Mouse (Mus musculus): ENCODE data around the gene Snupn. TPM values are rescaled to one million over a fixed set of nuclear protein-coding genes. Genes with fewer than 3 reads are reported as not detected.
"Not testable (repeated sequence)": the region's sequence is repeated elsewhere in the genome, so short reads cannot be mapped to it uniquely, and the experiment has no call there.

Gene Snupn
- polyA plus RNA-seq, 1 experiment from 2014 or later, result 27.4 TPM

DNA sequence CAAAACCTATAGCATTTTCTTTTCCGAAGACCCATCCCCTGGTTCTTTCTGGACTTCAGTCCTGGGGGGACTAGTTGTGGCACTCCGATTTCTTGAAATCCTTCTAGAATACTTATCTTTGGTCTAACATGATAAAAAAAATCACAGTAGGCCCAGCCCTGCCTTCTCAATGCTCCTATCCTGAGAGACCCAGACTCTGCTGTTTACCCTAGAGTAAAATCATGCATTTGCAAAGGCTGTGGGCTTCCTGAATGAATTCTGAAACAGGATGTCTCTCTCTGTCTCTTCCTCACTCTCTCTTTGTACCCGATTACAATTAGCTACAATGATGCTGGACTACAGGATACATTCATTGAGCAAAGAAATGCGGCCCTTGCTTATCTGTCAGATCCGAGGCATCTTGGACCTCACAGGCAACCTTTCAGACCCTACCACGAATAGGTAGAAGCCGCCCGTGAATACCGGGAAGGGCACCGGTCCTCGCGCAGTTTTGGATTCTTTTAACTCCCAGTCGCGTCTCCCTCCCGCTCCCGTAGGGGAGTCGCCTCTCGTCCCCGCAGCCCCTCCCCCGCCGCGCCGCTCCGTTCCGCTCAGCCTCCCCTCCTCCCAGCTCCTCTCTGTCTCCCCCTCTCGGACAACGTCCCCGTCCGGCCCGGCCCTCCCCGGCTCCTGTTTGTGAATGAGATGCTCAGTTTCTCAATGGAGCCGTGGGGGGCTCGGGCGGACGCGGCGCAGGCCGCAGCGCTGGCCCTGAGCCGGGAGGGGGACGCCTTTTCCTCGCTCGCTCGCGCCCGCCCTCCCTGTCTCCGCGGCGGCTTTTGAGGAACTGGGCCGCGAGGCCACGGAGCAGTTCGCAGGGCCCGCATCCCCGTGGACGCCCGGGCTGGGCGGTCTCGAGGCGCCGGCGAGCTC, 43.9 kb downstream of the Snupn start, which contains the start of gene Ptpn9:
TSS of gene Ptpn9 (plus strand) at position 638 of the 912 bp plus-strand sequence.
- H3K36me3 ChIP-seq, result 0 out of 2 replicates have a peak, but pooled peaks cover 2% of the 10 kb centered on the region
- peak; percentile 95 for DNase-seq (ENCODE audit: low spot score)
- H3K27me3 ChIP-seq (ENCODE audit: insufficient read depth, poor library complexity, severe bottlenecking), result no peaks in the 10 kb centered on the region
- peak within 1 kb of the TSS; percentile 95 for H3K4me3 ChIP-seq
- H3K9me3 ChIP-seq, result no peaks in the 10 kb centered on the region
- peak within 1 kb of the TSS; percentile 99 for H3K27ac ChIP-seq
- WGBS, result 3% methylated on average over 61 of the region's 62 CpGs
- H3K4me1 ChIP-seq, result 0 out of 2 replicates have a peak, but pooled peaks cover 14% of the 10 kb centered on the region

DNA sequence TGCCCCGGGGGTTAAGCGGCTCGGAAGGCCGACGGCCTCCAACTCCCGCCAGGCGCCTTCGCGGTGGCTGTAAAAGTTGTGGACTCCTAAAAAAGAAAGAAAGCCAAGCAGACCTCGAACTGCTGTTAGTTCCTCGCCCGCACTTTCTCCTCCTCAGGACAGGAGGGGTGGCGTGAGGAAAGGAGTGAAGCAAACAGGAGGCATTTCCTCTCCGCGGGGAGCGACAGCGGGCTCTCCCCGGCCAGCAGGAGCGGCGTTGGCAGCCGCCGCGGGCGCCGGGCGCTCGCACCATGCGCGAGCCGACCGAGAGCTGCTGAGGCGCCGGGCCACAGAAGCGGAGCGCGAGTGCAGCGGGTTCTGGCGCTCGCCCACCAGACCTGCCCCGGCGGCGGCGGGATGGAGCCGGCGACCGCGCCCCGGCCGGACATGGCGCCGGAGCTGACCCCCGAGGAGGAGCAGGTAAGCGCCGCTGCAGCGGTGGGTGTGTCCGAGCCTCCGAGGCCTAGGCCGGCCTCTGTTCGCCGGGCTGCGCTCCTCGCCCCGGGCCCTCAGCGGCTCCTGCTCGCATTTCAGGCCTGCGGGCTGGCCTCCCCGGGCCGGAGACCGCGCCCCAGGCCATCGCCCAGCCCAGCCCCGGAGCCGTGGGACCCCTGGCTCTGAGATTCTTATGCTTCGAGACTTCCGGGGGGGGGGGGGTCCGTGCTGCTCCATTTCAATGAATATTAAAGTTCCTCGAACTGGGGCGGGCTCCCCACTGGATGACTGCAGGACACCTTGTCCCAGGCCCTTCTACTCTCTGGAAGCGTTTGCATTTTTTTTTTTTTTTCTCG, 44.7 kb downstream of the Snupn start:
- H3K27ac ChIP-seq, result peak overlapping the region; percentile 99
- no peaks in the 10 kb centered on the region for H3K9me3 ChIP-seq
- peak overlapping the region; percentile 95 for H3K4me3 ChIP-seq
- 0 out of 2 replicates have a peak, but pooled peaks cover 14% of the 10 kb centered on the region for H3K4me1 ChIP-seq
- H3K36me3 ChIP-seq, result 0 out of 2 replicates have a peak, but pooled peaks cover 2% of the 10 kb centered on the region
- under 1% methylated on average over 80 of the region's 80 CpGs for WGBS
- no peaks in the 10 kb centered on the region for H3K27me3 ChIP-seq (ENCODE audit: insufficient read depth, poor library complexity, severe bottlenecking)
- peak; percentile 87 for DNase-seq (ENCODE audit: low spot score)

GRCm38 (mm10) chr9:56996028-56996346, 45.3 kb downstream of the Snupn start:
- Histone ChIP-seq H3K9me3 (no peaks in the 10 kb centered on the region), H3K4me1 (0 out of 2 replicates have a peak, but pooled peaks cover 14% of the 10 kb centered on the region), H3K27ac (peak overlapping the region; percentile 99), H3K27me3 (ENCODE audit: insufficient read depth, poor library complexity, severe bottlenecking) (no peaks in the 10 kb centered on the region), H3K4me3 (peak overlapping the region; percentile 95), H3K36me3 (0 out of 2 replicates have a peak, but pooled peaks cover 2% of the 10 kb centered on the region)
- WGBS, result under 1% methylated on average over 5 of the region's 5 CpGs
- peak; percentile 78 for DNase-seq (ENCODE audit: low spot score)

DNA sequence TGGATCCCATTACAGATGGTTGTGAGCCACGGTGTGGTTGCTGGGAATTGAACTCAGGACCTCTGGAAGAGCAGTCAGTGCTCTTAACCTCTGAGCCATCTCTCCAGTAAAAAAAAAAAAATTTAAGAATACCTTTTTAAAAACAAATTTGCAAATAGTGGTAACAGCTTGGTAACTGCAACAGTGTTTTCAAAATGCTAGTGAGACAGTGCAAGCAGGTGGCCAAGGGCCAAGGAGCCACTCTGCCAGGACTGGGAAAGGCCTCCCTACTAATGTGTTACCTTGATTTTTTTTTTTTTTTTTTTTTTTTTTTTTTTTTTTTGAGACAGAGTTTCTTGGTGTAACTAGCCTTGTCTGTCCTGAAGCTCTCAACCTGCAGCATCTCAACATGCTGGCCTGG, 46.5 kb downstream of the Snupn start:
- H3K27me3 ChIP-seq (ENCODE audit: insufficient read depth, poor library complexity, severe bottlenecking); H3K27ac ChIP-seq; H3K9me3 ChIP-seq; DNase-seq (ENCODE audit: low spot score); H3K4me3 ChIP-seq; H3K36me3 ChIP-seq: not testable (repeated sequence)
- WGBS, result 88% methylated on average over 1 of the region's 1 CpGs
- 0 out of 2 replicates have a peak, but pooled peaks cover 14% of the 10 kb centered on the region for H3K4me1 ChIP-seq

DNA sequence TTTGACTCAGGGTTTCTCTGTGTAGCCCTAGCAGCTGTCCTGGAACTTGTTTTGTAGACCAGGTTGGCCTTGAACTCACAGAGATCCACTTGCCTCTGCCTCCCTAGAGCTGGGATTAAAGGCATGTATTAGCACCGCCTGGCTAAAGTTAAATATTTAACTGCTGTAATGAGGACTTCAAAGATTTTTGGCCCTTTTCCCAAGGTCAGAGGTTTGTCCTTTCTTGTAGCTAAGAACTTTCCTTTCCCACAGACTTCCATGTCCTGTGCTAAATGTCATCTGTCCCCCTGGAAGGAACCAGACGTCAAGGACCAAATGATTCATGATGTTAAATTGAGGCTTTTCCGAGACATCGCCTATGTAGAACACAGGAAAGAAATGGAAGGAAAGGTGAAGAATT, 52.3 kb downstream of the Snupn start:
- peaks cover 24% of the 10 kb centered on the region for H3K36me3 ChIP-seq
- no peaks in the 10 kb centered on the region for H3K9me3 ChIP-seq
- H3K4me1 ChIP-seq, result no peaks in the 10 kb centered on the region
- DNase-seq (ENCODE audit: low spot score), result no peak
- H3K27ac ChIP-seq, result no peak overlapping the region
- 72% methylated on average over 4 of the region's 4 CpGs for WGBS
- no peaks in the 10 kb centered on the region for H3K27me3 ChIP-seq (ENCODE audit: insufficient read depth, poor library complexity, severe bottlenecking)
- H3K4me3 ChIP-seq, result no peak overlapping the region

- Histone ChIP-seq H3K36me3 (peaks cover 37% of the 10 kb centered on the region), H3K9me3 (no peaks in the 10 kb centered on the region), H3K4me3 (no peak overlapping the region), H3K27me3 (ENCODE audit: insufficient read depth, poor library complexity, severe bottlenecking) (no peaks in the 10 kb centered on the region), H3K4me1 (no peaks in the 10 kb centered on the region), H3K27ac (no peak overlapping the region)
- 62% methylated on average over 1 of the region's 1 CpGs for WGBS
- DNase-seq (ENCODE audit: low spot score), result no peak
Observed at GRCm38 (mm10) chr9:57012393-57012792, 61.7 kb downstream of the Snupn start.

DNA sequence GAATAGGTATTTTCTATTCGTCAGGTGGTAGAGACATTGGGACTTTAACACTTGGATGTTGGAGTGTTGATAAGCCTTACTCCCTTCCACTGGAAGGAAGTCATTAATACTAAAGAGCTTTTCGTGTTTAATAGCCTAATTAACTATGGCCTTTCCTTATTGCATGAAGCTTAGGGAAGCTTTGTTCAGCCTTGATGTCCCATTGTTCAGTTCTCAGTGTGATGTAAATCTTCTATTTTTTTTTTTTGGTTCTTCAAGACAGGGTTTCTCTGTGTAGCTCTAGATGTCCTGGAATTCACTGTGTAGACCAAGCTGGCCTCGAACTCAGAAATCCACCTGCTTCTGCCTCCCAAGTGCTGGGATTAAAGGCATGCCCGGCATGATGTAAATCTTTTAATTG, 62.2 kb downstream of the Snupn start:
- peaks cover 32% of the 10 kb centered on the region for H3K36me3 ChIP-seq
- no peaks in the 10 kb centered on the region for H3K4me1 ChIP-seq
- WGBS, result 89% methylated on average over 4 of the region's 4 CpGs
- H3K27ac ChIP-seq, result no peak overlapping the region
- no peaks in the 10 kb centered on the region for H3K27me3 ChIP-seq (ENCODE audit: insufficient read depth, poor library complexity, severe bottlenecking)
- no peaks in the 10 kb centered on the region for H3K9me3 ChIP-seq
- no peak overlapping the region for H3K4me3 ChIP-seq
- no peak for DNase-seq (ENCODE audit: low spot score)

GRCm38 (mm10) chr9:57013756-57014155, 63.1 kb downstream of the Snupn start:
- WGBS, result 92% methylated on average over 1 of the region's 1 CpGs
- H3K36me3 ChIP-seq, result peaks cover 28% of the 10 kb centered on the region; the same call in 1 of the 2 replicates
- H3K9me3 ChIP-seq, result no peaks in the 10 kb centered on the region
- no peaks in the 10 kb centered on the region for H3K4me1 ChIP-seq
- DNase-seq (ENCODE audit: low spot score), result no peak
- H3K4me3 ChIP-seq, result no peak overlapping the region
- H3K27ac ChIP-seq, result no peak overlapping the region
- H3K27me3 ChIP-seq (ENCODE audit: insufficient read depth, poor library complexity, severe bottlenecking), result no peaks in the 10 kb centered on the region

DNA sequence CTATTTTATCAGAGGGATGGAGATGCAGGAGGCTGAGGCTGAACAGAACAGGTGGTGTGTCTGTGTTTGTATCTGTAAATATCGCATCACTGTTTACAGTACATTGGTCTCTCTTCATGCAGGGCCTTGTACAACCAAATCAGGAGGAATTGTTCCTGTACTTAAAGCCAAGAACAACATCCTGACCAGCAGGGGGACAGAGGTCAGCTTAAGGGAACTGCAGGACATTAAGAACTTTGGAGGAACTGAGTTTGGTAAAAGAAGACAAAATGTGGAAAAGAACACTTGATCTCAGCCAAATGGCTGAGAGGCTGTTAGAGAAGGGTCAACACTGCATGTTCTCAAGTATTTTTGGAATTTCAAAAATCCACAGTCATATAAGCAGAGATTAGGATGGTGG, 64.1 kb downstream of the Snupn start:
- H3K4me3 ChIP-seq, result no peak overlapping the region
- peaks cover 24% of the 10 kb centered on the region for H3K36me3 ChIP-seq
- H3K27ac ChIP-seq, result no peak overlapping the region
- no peaks in the 10 kb centered on the region for H3K27me3 ChIP-seq (ENCODE audit: insufficient read depth, poor library complexity, severe bottlenecking)
- no peak for DNase-seq (ENCODE audit: low spot score)
- H3K9me3 ChIP-seq, result no peaks in the 10 kb centered on the region
- WGBS, result 90% methylated on average over 1 of the region's 1 CpGs
- H3K4me1 ChIP-seq, result no peaks in the 10 kb centered on the region

GRCm38 (mm10) chr9:57017631-57018030, 67.0 kb downstream of the Snupn start:
- Histone ChIP-seq H3K27me3 (ENCODE audit: insufficient read depth, poor library complexity, severe bottlenecking) (no peaks in the 10 kb centered on the region), H3K4me3 (no peak overlapping the region), H3K4me1 (no peaks in the 10 kb centered on the region), H3K27ac (no peak overlapping the region), H3K9me3 (no peaks in the 10 kb centered on the region), H3K36me3 (peaks cover 43% of the 10 kb centered on the region)
- no peak for DNase-seq (ENCODE audit: low spot score)
- 89% methylated on average over 1 of the region's 1 CpGs for WGBS

DNA sequence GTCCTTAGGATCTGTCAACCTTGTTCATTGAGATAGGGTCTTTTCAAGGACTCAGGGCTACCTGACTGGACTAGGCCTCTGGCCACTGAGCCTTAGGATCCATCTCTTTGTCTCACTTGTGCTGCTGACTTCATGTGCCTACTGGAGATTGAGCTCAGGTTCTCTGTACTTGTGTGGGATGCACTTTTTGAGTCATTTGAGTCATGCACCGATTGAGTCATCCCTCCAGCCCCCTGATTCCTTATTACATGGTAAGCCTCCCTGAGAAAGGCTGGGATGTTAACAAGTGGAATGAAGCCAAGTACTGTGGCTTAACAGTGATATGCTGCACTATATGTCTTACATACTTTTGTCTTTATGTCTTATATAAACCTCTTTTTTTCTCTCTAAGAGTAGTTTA, 81.1 kb downstream of the Snupn start:
- Histone ChIP-seq H3K4me1 (no peaks in the 10 kb centered on the region), H3K27ac (no peak overlapping the region), H3K36me3 (peaks cover 71% of the 10 kb centered on the region), H3K9me3 (no peaks in the 10 kb centered on the region), H3K27me3 (ENCODE audit: insufficient read depth, poor library complexity, severe bottlenecking) (no peaks in the 10 kb centered on the region), H3K4me3 (no peak overlapping the region)
- DNase-seq (ENCODE audit: low spot score), result no peak
- 90% methylated on average over 1 of the region's 1 CpGs for WGBS

Measured in heart, embryonic 10.5 days (tissue).